Mouse (Mus musculus) embryonic facial prominence, embryonic 12.5 days (tissue): ENCODE results near the gene Avpi1. TPM values are rescaled to one million over a fixed set of nuclear protein-coding genes. Genes with fewer than 3 reads are reported as not detected.

Source experiments
- ATAC-seq: fragments of 200-750 bp; cut with Nextera tagmentation; 2 replicates; pipeline ENCODE4 v1.8.0; 2017; ENCODE audit not compliant: insufficient number of reproducible peaks, insufficient read depth, low FRiP score, low TSS enrichment
- H3K27ac ChIP-seq: fragments of 300-500 bp; sonication (generic); 2 replicates; pipeline ENCODE4 v1.5.1; 2016; ENCODE audit warnings: mild to moderate bottlenecking
- H3K27me3 ChIP-seq: fragments of 300-500 bp; sonication (generic); 2 replicates; pipeline ENCODE4 v1.6.1; 2016; ENCODE audit warnings: mild to moderate bottlenecking, moderate library complexity
- H3K36me3 ChIP-seq: fragments of 300-500 bp; sonication (generic); 2 replicates; pipeline ENCODE4 v1.6.1; 2016; ENCODE audit warnings: mild to moderate bottlenecking
- H3K4me1 ChIP-seq: fragments of 300-500 bp; sonication (generic); 2 replicates; pipeline ENCODE4 v1.6.1; 2016
- H3K4me2 ChIP-seq: fragments of 300-500 bp; sonication (generic); replicated peaks from 2 replicates; pipeline ENCODE4 v1.6.1; 2016; ENCODE audit warnings: mild to moderate bottlenecking, moderate library complexity
- H3K4me3 ChIP-seq: fragments of 300-500 bp; sonication (generic); 2 replicates; pipeline ENCODE4 v1.5.1; 2016; ENCODE audit warnings: mild to moderate bottlenecking
- H3K9ac ChIP-seq: fragments of 300-500 bp; sonication (generic); 2 replicates; pipeline ENCODE4 v1.6.1; 2016; ENCODE audit warnings: mild to moderate bottlenecking, moderate library complexity
- H3K9me3 ChIP-seq: fragments of 300-500 bp; sonication (generic); 2 replicates; pipeline ENCODE4 v1.6.1; 2016; ENCODE audit warnings: mild to moderate bottlenecking, moderate library complexity
- WGBS: fragments of 180-500 bp; shearing (Covaris S2); methylation state at CpG from one replicate; pipeline ENCODE4 v1.1.7; 2016; 5-methylcytosine and 5-hydroxymethylcytosine counted together
- polyA plus RNA-seq: library from polyadenylated mRNA; unstranded; fragments of >200 nt; fragmentation: Nextera tagmentation; extraction: Ambion mirVana; gene quantifications from 2 replicates; pipeline ENCODE4 v1.2.1, GENCODE M21; 2016

Avpi1 gene
- 22.7 and 26.1 TPM in 2 replicates for polyA plus RNA-seq

DNA sequence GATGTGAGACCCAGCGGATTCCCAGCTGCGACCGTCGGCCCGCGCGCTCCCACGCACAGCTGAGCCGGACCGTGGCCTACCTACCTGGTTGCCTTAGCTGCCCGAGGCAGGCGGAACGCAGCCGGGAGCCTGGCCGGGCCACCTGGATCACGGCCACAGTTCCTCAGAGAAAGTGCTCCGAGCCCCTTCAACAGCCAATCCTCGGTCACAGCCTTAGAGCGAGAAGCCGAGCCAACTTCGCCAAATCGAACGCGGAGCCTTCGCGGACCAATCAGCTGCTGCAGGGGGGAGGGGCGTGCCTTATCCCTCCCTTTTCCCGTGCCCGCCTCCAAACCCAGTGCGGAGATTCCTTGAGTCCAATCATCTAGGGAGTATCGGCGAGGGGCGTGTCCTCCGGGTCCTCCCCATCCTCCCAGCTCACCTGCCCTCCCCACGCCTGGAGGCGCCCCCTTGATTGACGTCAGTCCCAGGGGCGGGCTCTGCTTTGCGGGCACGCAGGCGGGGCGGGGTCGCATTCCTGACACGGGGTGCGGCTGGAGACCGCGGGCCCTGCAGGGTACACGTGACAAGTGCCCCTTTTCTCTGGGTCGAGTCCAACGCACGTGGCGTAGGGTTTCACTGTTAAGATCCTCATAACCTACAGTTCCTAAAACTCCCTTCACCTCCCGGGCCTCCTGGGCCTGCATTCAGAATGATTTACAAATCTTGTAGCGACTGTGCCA is at the start of gene Avpi1:
Avpi1 (minus strand) TSS at position 273 of the 722 bp plus-strand sequence.
- peak within 1 kb of the TSS; percentile 83 for H3K27ac ChIP-seq
- H3K4me1 ChIP-seq, result peaks cover 23% of the 10 kb centered on the region
- peak within 1 kb of the TSS; percentile 79 for H3K9ac ChIP-seq
- H3K9me3 ChIP-seq, result no peaks in the 10 kb centered on the region
- peaks cover 16% of the 10 kb centered on the region for H3K36me3 ChIP-seq
- H3K4me2 ChIP-seq, result peak within 1 kb of the TSS; percentile 82
- peak within 1 kb of the TSS; percentile 61 for H3K4me3 ChIP-seq
- H3K27me3 ChIP-seq, result no peaks in the 10 kb centered on the region
- ATAC-seq, result peak; percentile 96
- WGBS, result under 1% methylated on average over 54 of the region's 54 CpGs

DNA sequence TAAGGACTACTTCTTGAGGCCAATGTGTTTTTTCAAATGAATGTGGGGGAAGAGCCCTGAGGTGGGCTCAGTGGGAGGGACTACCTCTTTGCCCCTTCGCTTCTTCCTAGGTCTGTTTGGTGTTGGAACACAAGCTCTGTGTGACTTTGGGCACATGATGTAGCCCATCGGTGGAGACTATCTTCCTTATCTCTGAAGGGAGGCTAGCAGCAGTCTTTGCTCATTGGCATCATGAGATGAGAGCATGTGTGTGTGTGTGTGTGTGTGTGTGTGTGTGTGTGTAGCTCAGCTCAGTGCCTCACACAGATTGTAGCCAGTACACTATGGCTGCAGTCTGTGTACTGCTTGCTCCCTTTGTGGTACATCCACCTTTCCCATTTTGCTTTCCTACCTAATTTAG is 48.6 kb upstream of the Avpi1 start:
- Histone ChIP-seq H3K4me3 (no peak overlapping the region), H3K27me3 (no peaks in the 10 kb centered on the region), H3K4me1 (no peaks in the 10 kb centered on the region), H3K27ac (no peak overlapping the region), H3K4me2 (no peak overlapping the region), H3K9me3 (no peaks in the 10 kb centered on the region), H3K9ac (no peak overlapping the region), H3K36me3 (peaks cover 29% of the 10 kb centered on the region)
- 92% methylated on average over 2 of the region's 2 CpGs for WGBS
- no peak for ATAC-seq

DNA sequence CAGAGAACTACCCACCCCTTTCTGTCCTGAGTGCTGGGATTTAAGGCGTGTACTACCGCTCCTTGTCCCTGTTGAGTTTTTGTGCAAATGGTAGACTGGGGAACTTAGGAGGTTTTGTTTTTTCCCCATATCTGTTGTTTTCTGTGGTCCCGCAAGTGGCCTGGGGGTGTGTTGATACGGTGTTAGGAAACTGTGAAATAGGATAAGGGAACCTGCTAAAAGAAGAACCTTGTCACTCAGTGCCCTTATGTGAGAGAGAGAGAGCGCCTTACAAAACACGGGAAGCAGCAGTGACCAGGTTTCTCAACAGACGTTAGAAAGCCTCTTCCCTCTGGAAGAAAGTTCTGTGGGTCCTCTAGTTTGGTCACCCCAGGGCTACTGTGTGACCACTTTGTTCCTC is 48.0 kb upstream of the Avpi1 start:
- ATAC-seq, result no peak
- WGBS, result 64% methylated on average over 7 of the region's 7 CpGs
- Histone ChIP-seq H3K9ac (no peak overlapping the region), H3K4me2 (no peak overlapping the region), H3K27ac (no peak overlapping the region), H3K27me3 (no peaks in the 10 kb centered on the region), H3K4me1 (no peaks in the 10 kb centered on the region), H3K36me3 (peaks cover 28% of the 10 kb centered on the region), H3K4me3 (no peak overlapping the region), H3K9me3 (no peaks in the 10 kb centered on the region)

DNA sequence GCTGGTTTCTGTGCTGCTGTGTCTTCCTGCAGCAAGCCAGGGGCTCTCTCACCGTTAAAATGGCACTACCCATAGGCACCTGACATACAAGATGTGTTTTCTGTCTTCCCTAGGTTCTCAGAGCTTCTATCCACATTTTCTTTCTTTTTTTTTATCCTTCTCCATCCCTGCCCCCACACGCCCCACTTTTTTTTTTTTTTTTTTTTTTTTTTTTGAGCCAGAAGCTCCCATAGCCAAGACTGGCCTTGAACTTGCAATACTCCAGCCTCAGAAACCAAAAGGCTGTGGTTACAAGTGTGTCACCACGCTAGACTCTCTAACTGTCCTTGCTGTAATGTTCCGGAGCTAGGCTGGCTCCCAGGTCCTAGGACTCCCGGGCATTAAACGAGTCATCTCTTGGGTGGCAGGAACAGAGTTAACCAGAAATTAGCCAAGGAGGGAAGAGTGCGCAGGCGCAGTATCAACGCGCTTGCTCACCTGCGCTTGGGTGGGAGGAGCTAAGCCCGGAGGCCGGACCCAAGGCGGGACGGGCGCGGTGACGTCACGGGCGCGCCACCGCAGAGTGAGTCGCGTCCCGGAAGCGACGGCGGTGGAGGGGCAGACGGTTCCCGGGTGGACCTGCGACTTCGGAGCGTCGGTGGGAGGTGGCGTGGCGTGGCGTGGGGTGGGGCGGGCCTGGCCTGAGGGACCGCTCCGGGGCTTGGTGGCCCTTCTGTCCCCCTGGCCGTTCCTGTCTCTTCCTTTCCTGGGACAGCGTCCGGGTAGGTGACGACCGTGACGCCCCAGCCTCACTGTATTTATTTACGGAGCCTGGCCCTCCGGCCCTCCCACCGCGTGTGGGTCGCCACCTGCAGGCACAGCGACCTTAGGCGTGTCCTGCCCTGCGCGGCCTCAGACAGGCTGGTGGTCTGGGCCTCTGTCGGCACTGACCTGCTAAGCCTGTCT is 41.4 kb upstream of the Avpi1 start:
- H3K9me3 ChIP-seq, result no peaks in the 10 kb centered on the region
- H3K9ac ChIP-seq, result peak overlapping the region; percentile 92
- peaks cover 10% of the 10 kb centered on the region for H3K4me1 ChIP-seq
- 2% methylated on average over 54 of the region's 56 CpGs for WGBS
- peak overlapping the region; percentile 93 for H3K4me2 ChIP-seq
- H3K27ac ChIP-seq, result 0 out of 2 replicates have a peak overlapping the region, but pooled peaks have one; percentile 30
- H3K36me3 ChIP-seq, result no peaks in the 10 kb centered on the region
- ATAC-seq, result peak; percentile 79
- H3K4me3 ChIP-seq, result peak overlapping the region; percentile 98
- H3K27me3 ChIP-seq, result peaks cover 19% of the 10 kb centered on the region

DNA sequence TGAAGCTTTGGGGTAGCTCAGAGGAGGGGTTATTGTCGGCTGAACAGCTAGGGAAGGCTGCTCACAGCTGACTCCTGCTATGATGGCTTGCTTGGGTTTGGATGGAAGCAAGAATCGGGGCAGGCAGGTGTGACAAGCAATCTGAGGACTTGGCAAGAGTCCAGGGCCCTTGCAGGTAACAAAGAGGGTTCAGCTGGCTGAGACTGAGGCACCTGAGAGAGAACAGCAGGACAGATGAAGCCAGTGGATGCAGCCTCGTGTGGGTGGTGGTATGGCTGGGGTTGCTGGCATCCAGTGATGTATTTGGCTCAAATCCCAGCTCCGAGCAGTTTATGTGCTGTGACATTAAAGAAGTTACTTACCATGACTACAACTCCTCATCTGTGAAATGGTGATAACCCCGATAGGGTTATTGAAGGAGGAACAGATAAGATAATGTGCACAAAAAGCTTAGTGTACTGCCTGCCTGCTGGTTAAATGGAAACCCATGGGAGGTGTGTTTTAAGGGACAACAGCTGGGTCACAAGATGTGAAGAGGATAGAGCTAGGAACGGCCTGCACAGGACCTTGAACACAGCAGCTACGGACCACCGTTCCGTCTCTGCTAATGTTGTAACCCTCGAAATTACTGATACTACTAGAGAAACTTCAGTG is 40.6 kb upstream of the Avpi1 start:
- no peak overlapping the region for H3K9ac ChIP-seq

DNA sequence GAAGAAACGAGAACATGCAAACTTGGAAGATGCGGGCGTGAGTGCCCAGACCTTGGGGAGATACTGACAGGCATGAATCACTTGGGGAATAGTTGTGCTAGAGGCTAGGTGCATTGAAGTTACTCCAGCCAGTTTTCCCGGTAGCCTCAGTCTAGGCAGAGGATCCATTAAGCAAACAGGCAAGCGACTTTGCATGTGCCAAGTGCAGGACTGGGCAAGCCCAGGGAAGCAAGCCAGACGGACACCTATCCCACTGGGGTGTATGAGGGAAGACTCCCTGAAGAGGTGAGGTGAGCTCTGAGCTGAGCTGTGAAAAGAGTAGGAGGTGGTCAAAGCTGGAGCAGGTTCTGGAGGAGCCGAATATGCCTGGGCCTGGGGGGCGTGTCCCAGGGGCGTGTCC is 38.6 kb upstream of the Avpi1 start:
- peaks cover 10% of the 10 kb centered on the region for H3K4me1 ChIP-seq
- H3K9ac ChIP-seq, result no peak overlapping the region
- H3K4me3 ChIP-seq, result no peak overlapping the region
- H3K4me2 ChIP-seq, result no peak overlapping the region
- no peak overlapping the region for H3K27ac ChIP-seq
- ATAC-seq, result no peak
- WGBS, result 60% methylated on average over 9 of the region's 9 CpGs
- H3K9me3 ChIP-seq, result no peaks in the 10 kb centered on the region
- no peaks in the 10 kb centered on the region for H3K36me3 ChIP-seq
- peaks cover 19% of the 10 kb centered on the region for H3K27me3 ChIP-seq

More for the DNA sequence above, 40.6 kb upstream of the Avpi1 start:
- Histone ChIP-seq H3K9me3 (no peaks in the 10 kb centered on the region), H3K4me2 (no peak overlapping the region; the same call in 1 of the 2 replicates), H3K27me3 (peaks cover 19% of the 10 kb centered on the region), H3K4me1 (peaks cover 10% of the 10 kb centered on the region), H3K4me3 (no peak overlapping the region), H3K27ac (no peak overlapping the region), H3K36me3 (no peaks in the 10 kb centered on the region)
- 76% methylated on average over 10 of the region's 10 CpGs for WGBS
- no peak for ATAC-seq

DNA sequence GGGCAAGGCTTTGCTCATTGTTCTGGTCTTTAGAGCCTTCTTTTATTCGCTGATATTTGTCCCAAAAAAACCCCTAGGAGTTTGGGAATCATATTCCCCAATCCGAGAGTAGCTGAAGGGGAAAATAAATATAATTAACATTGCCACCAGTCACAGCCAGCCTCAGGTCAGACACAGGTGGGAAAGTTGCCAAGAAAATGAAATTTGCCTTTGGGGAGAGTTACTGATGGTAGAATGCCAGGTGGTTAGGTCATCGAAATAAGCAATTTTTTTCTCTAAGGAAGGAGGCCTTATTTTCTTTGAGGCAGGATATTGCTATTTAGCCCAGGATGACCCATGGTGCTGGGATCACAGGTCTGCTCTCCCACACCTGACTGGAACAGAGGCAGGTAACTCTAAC is 37.9 kb upstream of the Avpi1 start:
- H3K36me3 ChIP-seq, result no peaks in the 10 kb centered on the region
- no peak overlapping the region for H3K4me2 ChIP-seq
- peaks cover 10% of the 10 kb centered on the region for H3K4me1 ChIP-seq
- no peak for ATAC-seq
- no peak overlapping the region for H3K9ac ChIP-seq
- H3K4me3 ChIP-seq, result no peak overlapping the region
- H3K9me3 ChIP-seq, result no peaks in the 10 kb centered on the region
- H3K27ac ChIP-seq, result no peak overlapping the region
- WGBS, result 52% methylated on average over 3 of the region's 3 CpGs
- H3K27me3 ChIP-seq, result peaks cover 19% of the 10 kb centered on the region

DNA sequence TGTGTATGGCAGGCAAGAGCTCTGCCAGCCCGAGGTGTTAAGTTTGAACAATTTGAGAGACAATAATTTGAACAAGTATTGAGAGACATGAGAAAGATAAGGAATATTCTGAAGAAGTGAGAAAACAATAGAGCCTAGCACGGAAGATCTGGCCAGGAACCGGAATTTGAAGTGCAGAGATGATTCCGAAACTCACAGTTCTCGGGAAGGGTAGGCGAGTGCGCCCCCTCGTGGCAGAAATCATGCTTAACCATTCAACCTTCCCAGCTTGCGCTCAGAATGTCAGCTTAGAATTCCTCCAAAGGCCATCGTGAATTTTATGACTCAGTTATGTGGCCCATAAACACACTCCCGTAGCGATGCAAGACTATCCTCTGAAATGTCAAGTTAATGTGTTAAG is 37.3 kb upstream of the Avpi1 start:
- Histone ChIP-seq H3K36me3 (no peaks in the 10 kb centered on the region), H3K4me2 (peak overlapping the region; percentile 33), H3K9ac (no peak overlapping the region; the same call in 1 of the 2 replicates), H3K9me3 (no peaks in the 10 kb centered on the region), H3K4me1 (peaks cover 4% of the 10 kb centered on the region), H3K27ac (no peak overlapping the region), H3K4me3 (no peak overlapping the region), H3K27me3 (peaks cover 19% of the 10 kb centered on the region)
- 4% methylated on average over 12 of the region's 12 CpGs for WGBS
- ATAC-seq, result no peak

DNA sequence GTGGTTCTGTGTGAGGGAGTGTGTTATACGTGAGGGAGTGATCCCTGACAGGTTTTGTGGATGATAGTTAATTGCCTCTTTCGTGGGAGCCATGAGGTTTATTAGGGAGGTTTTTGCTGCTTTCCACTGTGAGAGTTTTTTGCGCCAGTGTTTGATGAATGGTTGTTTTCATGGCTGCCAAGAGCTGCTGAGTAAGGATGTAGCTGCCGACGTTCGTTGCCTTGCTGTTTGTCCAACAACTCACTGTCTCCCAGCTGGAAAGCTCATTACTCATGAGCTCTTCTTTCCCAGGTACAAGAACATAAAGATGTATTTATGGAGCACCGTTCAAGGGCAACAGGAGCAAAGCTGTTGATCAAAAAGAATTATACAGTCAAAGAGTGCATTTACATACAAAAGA is 35.3 kb upstream of the Avpi1 start:
- no peaks in the 10 kb centered on the region for H3K9me3 ChIP-seq
- H3K4me2 ChIP-seq, result no peak overlapping the region
- ATAC-seq, result no peak
- H3K9ac ChIP-seq, result no peak overlapping the region
- no peak overlapping the region for H3K4me3 ChIP-seq
- H3K27ac ChIP-seq, result no peak overlapping the region
- no peaks in the 10 kb centered on the region for H3K36me3 ChIP-seq
- WGBS, result 69% methylated on average over 7 of the region's 7 CpGs
- H3K4me1 ChIP-seq, result no peaks in the 10 kb centered on the region
- peaks cover 14% of the 10 kb centered on the region for H3K27me3 ChIP-seq

DNA sequence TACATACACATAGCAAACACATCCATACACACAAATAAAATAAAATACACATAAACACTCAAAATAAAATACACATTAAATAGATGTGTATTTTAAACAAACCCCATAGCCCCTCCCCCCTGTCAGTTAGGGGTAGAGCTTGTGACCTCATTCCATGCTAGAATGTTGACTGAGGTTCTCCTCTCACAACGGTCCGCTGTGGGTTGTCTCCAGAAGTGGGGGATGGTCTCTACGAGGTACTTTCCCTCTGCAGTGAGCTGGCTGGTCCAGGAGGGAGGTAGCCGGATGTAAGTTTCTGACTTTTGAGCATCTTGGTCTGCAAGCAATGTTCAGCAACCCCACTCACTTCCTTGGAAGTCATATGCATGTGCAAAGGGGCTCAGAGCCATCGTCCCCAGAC is 34.9 kb upstream of the Avpi1 start, which contains the start of gene Zfyve27:
Zfyve27 (plus strand) TSS at position 188 of the 400 bp plus-strand sequence.
- Histone ChIP-seq H3K9me3 (no peaks in the 10 kb centered on the region), H3K4me2 (no peak within 1 kb of the TSS), H3K4me1 (no peaks in the 10 kb centered on the region), H3K27me3 (peaks cover 10% of the 10 kb centered on the region), H3K27ac (no peak within 1 kb of the TSS), H3K9ac (no peak within 1 kb of the TSS), H3K4me3 (no peak within 1 kb of the TSS), H3K36me3 (no peaks in the 10 kb centered on the region)
- WGBS, result 75% methylated on average over 5 of the region's 5 CpGs
- no peak for ATAC-seq

DNA sequence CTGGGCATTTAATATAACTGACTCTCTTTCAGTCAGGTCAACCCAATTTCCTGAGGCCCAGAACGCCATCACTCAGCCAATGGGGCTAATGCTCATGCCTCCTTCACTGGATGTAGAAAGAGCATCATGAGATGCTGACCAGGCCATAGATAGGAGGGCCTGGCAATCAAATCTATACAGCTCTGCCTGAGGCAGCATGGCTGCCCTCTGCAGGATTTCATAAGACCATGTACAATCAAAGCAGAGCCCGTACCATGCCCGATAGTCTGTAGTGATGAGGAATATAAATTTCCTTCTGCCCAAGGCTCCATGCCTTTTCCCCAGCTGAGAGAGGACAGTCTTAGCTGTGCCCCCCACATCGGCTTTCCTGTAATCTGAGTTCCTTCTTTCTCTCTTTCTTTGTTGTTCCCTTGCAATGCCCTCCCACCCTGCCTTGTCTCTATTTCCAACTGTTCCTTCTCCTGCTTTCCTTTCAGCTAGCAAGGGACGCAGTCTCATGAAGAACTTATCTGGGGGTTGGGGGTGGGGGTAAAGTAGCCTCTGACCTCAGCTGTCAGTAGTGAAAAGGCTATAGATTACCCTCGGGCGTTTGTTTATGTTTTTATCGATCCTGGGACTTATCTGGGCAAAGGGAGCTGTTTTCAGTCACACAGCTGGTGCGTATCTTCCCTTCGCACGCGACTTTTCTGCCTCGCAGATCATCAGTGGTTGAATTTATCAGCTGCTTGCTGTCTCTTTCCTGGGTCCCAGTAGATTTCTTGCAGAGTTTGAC is 29.6 kb upstream of the Avpi1 start:
- WGBS, result 46% methylated on average over 13 of the region's 13 CpGs
- Histone ChIP-seq H3K4me2 (no peak overlapping the region), H3K27me3 (no peaks in the 10 kb centered on the region), H3K4me1 (peaks cover 4% of the 10 kb centered on the region), H3K9me3 (no peaks in the 10 kb centered on the region), H3K36me3 (no peaks in the 10 kb centered on the region), H3K27ac (peak overlapping the region; percentile 41; the same call in 1 of the 2 replicates), H3K9ac (no peak overlapping the region), H3K4me3 (no peak overlapping the region)
- no peak for ATAC-seq
